Mouse (Mus musculus) spleen, postnatal 14 days (tissue): ENCODE data around the gene Phf23.
"Not testable (repeated sequence)": the region's sequence is repeated elsewhere in the genome, so short reads cannot be mapped to it uniquely, and the experiment has no call there.

Source experiments
- DNase-seq, 2 experiments: peaks; one replicate each; pipeline ENCODE4 v3.0.0; 2021 to 2022; ENCODE audit warnings: low spot score in 2 of 2

Gene Phf23

GRCm38 (mm10) chr11:69995391-69995960 is at the start of gene Phf23:
Gene Phf23 (plus strand): TSS chr11:69995777.
- DNase-seq, result peak; percentile 92 to 93

- peak in 1 of 2 experiments; percentile 21 for DNase-seq
Observed at GRCm38 (mm10) chr11:69945997-69946891, 49.3 kb upstream of the Phf23 start.

GRCm38 (mm10) chr11:69947337-69948065 is 48.1 kb upstream of the Phf23 start:
- DNase-seq, result peak; percentile 50 to 56

GRCm38 (mm10) chr11:69948066-69948762 is 47.4 kb upstream of the Phf23 start, which contains the start of gene Slc2a4:
Gene Slc2a4 (minus strand): TSS chr11:69948188.
- peak; percentile 92 to 94 for DNase-seq

GRCm38 (mm10) chr11:69948763-69949150 is 46.8 kb upstream of the Phf23 start:
- peak; percentile 81 to 88 for DNase-seq

- DNase-seq, result no peak
Observed at GRCm38 (mm10) chr11:69950807-69951459, 44.6 kb upstream of the Phf23 start.

- no peak for DNase-seq
Observed at GRCm38 (mm10) chr11:69952274-69952673, 43.3 kb upstream of the Phf23 start.

GRCm38 (mm10) chr11:69953267-69953915 is 42.2 kb upstream of the Phf23 start:
- no peak for DNase-seq

GRCm38 (mm10) chr11:69955618-69956017 is 40.0 kb upstream of the Phf23 start:
- not testable (repeated sequence) for DNase-seq

GRCm38 (mm10) chr11:69956218-69956617 is 39.4 kb upstream of the Phf23 start:
- DNase-seq, result no peak

GRCm38 (mm10) chr11:69960616-69961015 is 35.0 kb upstream of the Phf23 start:
- no peak for DNase-seq

- no peak for DNase-seq
Observed at GRCm38 (mm10) chr11:69961841-69962240, 33.7 kb upstream of the Phf23 start.

- no peak for DNase-seq
Observed at GRCm38 (mm10) chr11:69964650-69965270, 30.8 kb upstream of the Phf23 start, which contains the start of gene Cldn7. Gene Cldn7 (plus strand): TSS chr11:69964779.

- DNase-seq, result no peak
Observed at GRCm38 (mm10) chr11:69965271-69966005, 30.1 kb upstream of the Phf23 start.

- no peak for DNase-seq
Observed at GRCm38 (mm10) chr11:69966006-69966859, 29.3 kb upstream of the Phf23 start.

GRCm38 (mm10) chr11:69966860-69967517 is 28.6 kb upstream of the Phf23 start:
- no peak for DNase-seq

GRCm38 (mm10) chr11:69968793-69969192 is 26.8 kb upstream of the Phf23 start:
- DNase-seq, result no peak

- DNase-seq, result no peak
Observed at GRCm38 (mm10) chr11:69970222-69970621, 25.4 kb upstream of the Phf23 start.
